Comparison of ENCODE assay signal across 28 mouse cellular contexts in the genomic region with DNA sequence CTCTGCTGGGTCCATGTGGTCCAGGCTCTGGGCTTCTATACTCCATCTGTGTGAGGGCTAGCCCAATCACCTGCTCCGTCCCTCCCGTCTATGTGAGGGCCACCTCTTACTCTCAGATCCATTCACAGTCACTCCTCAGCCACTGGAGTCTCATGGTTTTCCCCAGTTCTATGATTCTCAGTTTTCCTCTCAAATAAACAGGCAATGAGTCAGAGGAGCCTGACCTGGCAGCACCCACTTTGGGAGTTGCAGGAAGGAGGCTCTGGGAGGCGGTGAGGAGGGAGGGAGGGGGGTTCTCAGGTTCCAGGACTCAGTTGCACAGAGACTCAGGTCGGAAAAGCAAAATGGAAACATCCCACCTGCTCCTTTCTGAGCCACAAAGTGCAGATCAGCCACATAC. TPM values are rescaled to one million over a fixed set of nuclear protein-coding genes. Genes with fewer than 3 reads are reported as not detected.
A peak's percentile ranks its signal among the peaks of the same experiment; 100 is the strongest.
DNase-seq lines count a peak whose midpoint lies in the region; ATAC-seq and TF ChIP-seq lines count a peak whose summit lies in the region.
"Had no signal": no experiment of that assay in that cellular context is flagged by ENCODE, and none has a peak within 500 bp of the region (broad histone marks: within the 10 kb centered on the region; RNA-seq: fewer than 3 reads in every experiment).

No protein-coding gene starts in this region.

- no peak for ATAC-seq in embryonic facial prominence, embryonic 12.5 days (ENCODE audit: insufficient number of reproducible peaks, insufficient read depth, low FRiP score, low TSS enrichment)
- no peak for ATAC-seq in megakaryocyte progenitor cell, adult 5-6 weeks (replicated peaks; ENCODE audit: poor library complexity)
- ATAC-seq: forebrain, embryonic 15.5 days; intestine, postnatal 0 days; Patski had no signal

- peaks cover 6% of the 10 kb centered on the region; the same call in 1 of the 2 replicates for H3K4me1 ChIP-seq in embryonic facial prominence, embryonic 12.5 days
- peaks cover 27% of the 10 kb centered on the region for H3K4me1 ChIP-seq in embryonic facial prominence, embryonic 10.5 days

- peaks cover 11% of the 10 kb centered on the region for H3K79me2 ChIP-seq in C2C12 (ENCODE audit: control insufficient read depth, insufficient read depth)

- 0 out of 2 replicates have a peak overlapping the region, but pooled peaks have one; percentile 24 for H3K9ac ChIP-seq in embryonic facial prominence, embryonic 12.5 days
- H3K9ac ChIP-seq: embryonic facial prominence, embryonic 15.5 days; forebrain, embryonic 12.5 days; forebrain, embryonic 15.5 days; hindbrain, embryonic 12.5 days; hindbrain, embryonic 15.5 days had no signal

- H3K9me3 ChIP-seq in embryonic facial prominence, embryonic 12.5 days: no peaks in the 10 kb centered on the region
- H3K9me3 ChIP-seq in embryonic facial prominence, embryonic 10.5 days: no peaks in the 10 kb centered on the region
- H3K9me3 ChIP-seq: embryonic facial prominence, embryonic 15.5 days; forebrain, embryonic 12.5 days; forebrain, embryonic 15.5 days; hindbrain, embryonic 12.5 days; hindbrain, embryonic 15.5 days had no signal

- no peak overlapping the region for H3K27ac ChIP-seq in embryonic facial prominence, embryonic 12.5 days
- no peak overlapping the region for H3K27ac ChIP-seq in embryonic facial prominence, embryonic 10.5 days (replicated peaks)
- H3K27ac ChIP-seq: embryonic facial prominence, embryonic 15.5 days; forebrain, embryonic 12.5 days; forebrain, embryonic 15.5 days; gastrocnemius, adult 2 months; hindbrain, embryonic 12.5 days; hindbrain, embryonic 15.5 days had no signal

- no peaks in the 10 kb centered on the region for H3K79me3 ChIP-seq in C2C12 (ENCODE audit: low read depth)

- H3K36me3 ChIP-seq in embryonic facial prominence, embryonic 12.5 days: no peaks in the 10 kb centered on the region
- no peaks in the 10 kb centered on the region for H3K36me3 ChIP-seq in embryonic facial prominence, embryonic 10.5 days (replicated peaks)
- H3K36me3 ChIP-seq in C2C12 (ENCODE audit: control insufficient read depth, insufficient read depth): peaks cover 3% of the 10 kb centered on the region
- H3K36me3 ChIP-seq: embryonic facial prominence, embryonic 15.5 days; forebrain, embryonic 12.5 days; forebrain, embryonic 15.5 days; hindbrain, embryonic 12.5 days; hindbrain, embryonic 15.5 days had no signal

- no peak for TF ChIP-seq CTCF in C2C12 (IDR thresholded peaks at IDR 0.05; ENCODE audit: control insufficient read depth, insufficient read depth, insufficient read length)

- DNase-seq in embryonic facial prominence, embryonic 10.5 days (ENCODE audit: low spot score): no peak
- DNase-seq in fibroblast of lung, adult 2 months (ENCODE audit: low read depth): peak; percentile 76
- no peak for DNase-seq in frontal cortex, postnatal 10 days (ENCODE audit: low spot score in 2 of 2)
- DNase-seq: adrenal gland, postnatal 10 days; adrenal gland, postnatal 36 days; cerebellum, adult 11-12 months; cerebellum, adult 8-10 months; cerebellum, postnatal 10 days; cerebellum, postnatal 36 days; embryo, embryonic 11 days; gastrocnemius, adult 2 months; gastrocnemius, postnatal 14 days; heart, adult 11 months had no signal

- WGBS in embryonic facial prominence, embryonic 12.5 days: 55% methylated on average over 4 of the region's 4 CpGs
- 56% methylated on average over 4 of the region's 4 CpGs for WGBS in embryonic facial prominence, embryonic 10.5 days

- H3K27me3 ChIP-seq in embryonic facial prominence, embryonic 12.5 days: peaks cover 32% of the 10 kb centered on the region
- peaks cover 78% of the 10 kb centered on the region for H3K27me3 ChIP-seq in embryonic facial prominence, embryonic 10.5 days (replicated peaks; ENCODE audit: low read depth, poor library complexity, severe bottlenecking)
- no peaks in the 10 kb centered on the region for H3K27me3 ChIP-seq in C2C12 (ENCODE audit: control insufficient read depth, insufficient read depth, insufficient read length)
- H3K27me3 ChIP-seq: forebrain, embryonic 15.5 days; Patski had no signal

- H3K4me2 ChIP-seq in embryonic facial prominence, embryonic 12.5 days (replicated peaks): no peak overlapping the region
- H3K4me2 ChIP-seq: embryonic facial prominence, embryonic 15.5 days; forebrain, embryonic 12.5 days; forebrain, embryonic 15.5 days; heart, embryonic 11.5 days; hindbrain, embryonic 12.5 days; hindbrain, embryonic 15.5 days had no signal

- H3K4me3 ChIP-seq in embryonic facial prominence, embryonic 12.5 days: no peak overlapping the region
- H3K4me3 ChIP-seq in embryonic facial prominence, embryonic 10.5 days: no peak overlapping the region
- peak overlapping the region; percentile 28 for H3K4me3 ChIP-seq in C2C12 (ENCODE audit: insufficient read depth, poor library complexity, severe bottlenecking)
- H3K4me3 ChIP-seq: embryonic facial prominence, embryonic 15.5 days; forebrain, embryonic 12.5 days; forebrain, embryonic 15.5 days; gastrocnemius, adult 2 months; hindbrain, embryonic 12.5 days; hindbrain, embryonic 15.5 days had no signal

- H3ac ChIP-seq in C2C12 (ENCODE audit: control insufficient read depth, insufficient read length, low read depth): peak overlapping the region; percentile 28

TF ChIP-seq in C2C12, 6 proteins besides CTCF, POLR2A, EP300 and RAD21:
- TF ChIP-seq MYOD1 (IDR thresholded peaks at IDR 0.05; ENCODE audit: control insufficient read depth, insufficient read length, low read depth) (no peak), MYOG (IDR thresholded peaks at IDR 0.05; ENCODE audit: control insufficient read depth, extremely low read depth, insufficient read length) (no peak), FOSL1 (IDR thresholded peaks at IDR 0.05; ENCODE audit: insufficient read depth, low read length, poor library complexity, severe bottlenecking) (no peak), MAX (IDR thresholded peaks at IDR 0.05) (no peak), CEBPB (IDR thresholded peaks at IDR 0.05; ENCODE audit: low read depth) (no peak), USF1 (IDR thresholded peaks at IDR 0.05; ENCODE audit: low read depth) (no peak)

RNA-seq across cellular contexts. Expression of gene Il12rb1, which starts 4.6 kb away (rescaled TPM):
- polyA plus RNA-seq in embryonic facial prominence, embryonic 12.5 days (2016; fragmentation: Nextera tagmentation; extraction: Ambion mirVana): 0.13 TPM in 1 of 2 replicates, not detected in the other
- not detected in 2 replicates for polyA plus RNA-seq in embryonic facial prominence, embryonic 10.5 days (2016; fragmentation: Nextera tagmentation; extraction: Ambion mirVana)
- polyA plus RNA-seq in C2C12 (2012; fragmentation: generic; extraction: Trizol): 29.3 TPM
- total RNA-seq in megakaryocyte progenitor cell, adult 5-6 weeks (2015): 0.07 and 0.64 TPM in 2 replicates
- total RNA-seq in megakaryocyte progenitor cell, adult 5-6 weeks (2017): 1.0 and 1.7 TPM in 2 replicates
- total RNA-seq: adrenal gland, postnatal 36 days; gastrocnemius, adult 2 months; gastrocnemius, postnatal 4 days; heart, postnatal 25 days had no signal
- polyA plus RNA-seq: forebrain, embryonic 12.5 days; heart, embryonic 11.5 days; heart, embryonic 14.5 days; heart, postnatal 0 days; hindbrain, embryonic 12.5 days; hindbrain, embryonic 15.5 days had no signal

RNA-seq across cellular contexts. Expression of gene Mast3, which starts 8.0 kb away (rescaled TPM):
- polyA plus RNA-seq in embryonic facial prominence, embryonic 12.5 days (2016; fragmentation: Nextera tagmentation; extraction: Ambion mirVana): 13.7 and 13.9 TPM in 2 replicates
- 12.4 and 13.9 TPM in 2 replicates for polyA plus RNA-seq in embryonic facial prominence, embryonic 10.5 days (2016; fragmentation: Nextera tagmentation; extraction: Ambion mirVana)
- 32.5 TPM for polyA plus RNA-seq in C2C12 (2012; fragmentation: generic; extraction: Trizol)
- total RNA-seq in megakaryocyte progenitor cell, adult 5-6 weeks (2015): 48.7 and 50.0 TPM in 2 replicates
- 13.9 and 16.7 TPM in 2 replicates for total RNA-seq in megakaryocyte progenitor cell, adult 5-6 weeks (2017)

RNA-seq across cellular contexts. Expression of gene Arrdc2, which starts 26.6 kb away (rescaled TPM):
- 6.9 and 7.5 TPM in 2 replicates for polyA plus RNA-seq in embryonic facial prominence, embryonic 12.5 days (2016; fragmentation: Nextera tagmentation; extraction: Ambion mirVana)
- 5.1 and 5.8 TPM in 2 replicates for polyA plus RNA-seq in embryonic facial prominence, embryonic 10.5 days (2016; fragmentation: Nextera tagmentation; extraction: Ambion mirVana)
- polyA plus RNA-seq in C2C12 (2012; fragmentation: generic; extraction: Trizol): 4.4 TPM
- 6.0 and 8.6 TPM in 2 replicates for total RNA-seq in megakaryocyte progenitor cell, adult 5-6 weeks (2015)
- 4.8 and 8.8 TPM in 2 replicates for total RNA-seq in megakaryocyte progenitor cell, adult 5-6 weeks (2017)

RNA-seq across cellular contexts. Expression of gene Pik3r2, which starts 36.4 kb away (rescaled TPM):
- 76.8 and 78.0 TPM in 2 replicates for polyA plus RNA-seq in embryonic facial prominence, embryonic 12.5 days (2016; fragmentation: Nextera tagmentation; extraction: Ambion mirVana)
- polyA plus RNA-seq in embryonic facial prominence, embryonic 10.5 days (2016; fragmentation: Nextera tagmentation; extraction: Ambion mirVana): 79.2 and 79.8 TPM in 2 replicates
- polyA plus RNA-seq in C2C12 (2012; fragmentation: generic; extraction: Trizol): 71.7 TPM
- total RNA-seq in megakaryocyte progenitor cell, adult 5-6 weeks (2015): 5.7 and 6.0 TPM in 2 replicates
- total RNA-seq in megakaryocyte progenitor cell, adult 5-6 weeks (2017): 18.1 and 18.5 TPM in 2 replicates

RNA-seq across cellular contexts. Expression of gene Kcnn1, which starts 50.2 kb away (rescaled TPM):
- polyA plus RNA-seq in embryonic facial prominence, embryonic 12.5 days (2016; fragmentation: Nextera tagmentation; extraction: Ambion mirVana): 6.7 and 7.0 TPM in 2 replicates
- 4.7 and 5.1 TPM in 2 replicates for polyA plus RNA-seq in embryonic facial prominence, embryonic 10.5 days (2016; fragmentation: Nextera tagmentation; extraction: Ambion mirVana)
- 3.2 TPM for polyA plus RNA-seq in C2C12 (2012; fragmentation: generic; extraction: Trizol)
- 0.12 and 0.42 TPM in 2 replicates for total RNA-seq in megakaryocyte progenitor cell, adult 5-6 weeks (2015)
- 0.84 and 0.92 TPM in 2 replicates for total RNA-seq in megakaryocyte progenitor cell, adult 5-6 weeks (2017)

Comparison
In these comparisons a context has a peak if more than half of its experiments do, and no peak if none do; other contexts are left out.
1. RNA of gene Il12rb1, which starts 4.6 kb away (polyA plus RNA-seq): 29.3 TPM in C2C12 (single experiment); 0.13 TPM in embryonic facial prominence, embryonic 12.5 days and not detected in embryonic facial prominence, embryonic 10.5 days; every median in the first group is over 10 times any median in the second.